Mouse (Mus musculus) adrenal gland, postnatal 4 days (tissue): ENCODE measurements at regions not wholly inside any gene's neighbourhood (a gene's known extent, or its start where the extent isn't known, plus 50 kb on each side); places are given as distances from the start of the nearest gene placed in this dataset.
A peak's percentile ranks its signal among the peaks of the same experiment; 100 is the strongest.

Source experiments
- DNase-seq, 2 experiments: peaks; one replicate each; pipeline ENCODE4 v3.0.0; 2021 to 2022; ENCODE audit warnings: low spot score in 2 of 2, mixed read lengths in 2 of 2

- DNase-seq = no peak
Observed at GRCm38 (mm10) chr13:6374570-6375173, 173.3 kb upstream of the Pitrm1 start.

DNA sequence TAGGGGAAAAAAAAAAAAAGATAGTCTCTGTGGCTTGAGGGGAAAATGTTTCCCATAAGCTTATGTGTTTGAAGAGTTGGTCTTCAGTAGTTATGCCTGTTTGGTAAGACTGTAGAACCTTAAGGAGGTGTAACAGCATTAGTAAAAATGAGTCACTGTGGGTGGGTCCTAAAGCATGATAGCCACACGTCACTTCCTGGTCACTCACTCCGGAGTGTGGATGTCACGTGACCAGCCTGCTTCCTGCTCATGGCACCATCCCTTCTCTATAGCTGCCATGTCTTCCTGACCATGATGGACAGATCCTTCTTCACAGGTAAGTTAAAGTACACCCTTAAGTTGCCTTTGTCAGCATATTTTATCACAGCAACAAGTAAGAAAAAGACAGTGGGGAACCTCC lies 170.0 kb upstream of the Pitrm1 start:
- no peak for DNase-seq

GRCm38 (mm10) chr13:6395562-6396223 lies 152.3 kb upstream of the Pitrm1 start:
- no peak for DNase-seq

DNA sequence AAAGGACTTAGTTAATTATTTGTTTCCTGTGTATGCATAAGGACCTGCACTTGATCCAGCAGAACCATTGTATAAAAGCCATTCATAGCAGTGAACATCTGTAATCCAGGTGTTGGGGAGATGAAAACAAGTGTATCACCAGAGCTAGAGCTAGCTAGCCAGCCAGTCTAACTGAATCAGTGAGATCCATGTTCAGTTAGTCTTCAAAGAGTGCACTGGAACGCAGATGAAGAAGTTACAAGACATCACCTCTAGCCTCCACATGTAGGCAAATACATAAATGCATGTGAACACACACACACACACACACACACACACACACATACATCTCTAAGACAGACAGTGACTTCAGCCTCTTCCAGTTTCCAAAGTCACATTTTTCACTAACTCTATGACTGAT lies 150.3 kb upstream of the Pitrm1 start:
- no peak for DNase-seq

GRCm38 (mm10) chr13:6431821-6432220 lies 116.1 kb upstream of the Pitrm1 start:
- no peak for DNase-seq

- no peak for DNase-seq
Observed at GRCm38 (mm10) chr13:6446976-6447375, 101.0 kb upstream of the Pitrm1 start.

DNA sequence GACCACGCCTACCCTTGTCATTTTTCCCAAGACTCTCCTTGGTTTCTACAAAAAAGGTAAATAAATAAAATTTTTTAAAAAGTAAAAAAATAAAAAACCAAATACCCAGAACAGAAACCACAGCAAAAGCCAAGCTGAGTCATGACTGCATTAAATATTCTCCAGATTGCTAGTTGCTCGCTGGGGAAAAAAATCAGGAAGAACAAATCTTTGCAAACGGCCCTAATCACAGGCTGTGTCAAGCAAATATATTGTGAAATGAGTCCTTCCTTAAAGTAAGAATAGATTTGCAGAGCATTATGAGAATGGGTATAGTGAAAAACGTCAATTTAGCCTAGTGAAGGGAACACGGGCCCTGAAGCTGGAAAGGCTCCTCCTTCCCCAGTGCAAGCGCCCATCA lies 86.6 kb upstream of the Pitrm1 start:
- no peak for DNase-seq

- DNase-seq = no peak
Observed at GRCm38 (mm10) chr13:6465911-6466419, 82.0 kb upstream of the Pitrm1 start.

GRCm38 (mm10) chr13:6469446-6470227 lies 78.3 kb upstream of the Pitrm1 start:
- DNase-seq = peak in 1 of 2 experiments; percentile 18

- no peak for DNase-seq
Observed at GRCm38 (mm10) chr13:6470286-6471103, 77.5 kb upstream of the Pitrm1 start.

- DNase-seq = peak in 1 of 2 experiments; percentile 16
Observed at GRCm38 (mm10) chr13:6471643-6472042, 76.3 kb upstream of the Pitrm1 start.

DNA sequence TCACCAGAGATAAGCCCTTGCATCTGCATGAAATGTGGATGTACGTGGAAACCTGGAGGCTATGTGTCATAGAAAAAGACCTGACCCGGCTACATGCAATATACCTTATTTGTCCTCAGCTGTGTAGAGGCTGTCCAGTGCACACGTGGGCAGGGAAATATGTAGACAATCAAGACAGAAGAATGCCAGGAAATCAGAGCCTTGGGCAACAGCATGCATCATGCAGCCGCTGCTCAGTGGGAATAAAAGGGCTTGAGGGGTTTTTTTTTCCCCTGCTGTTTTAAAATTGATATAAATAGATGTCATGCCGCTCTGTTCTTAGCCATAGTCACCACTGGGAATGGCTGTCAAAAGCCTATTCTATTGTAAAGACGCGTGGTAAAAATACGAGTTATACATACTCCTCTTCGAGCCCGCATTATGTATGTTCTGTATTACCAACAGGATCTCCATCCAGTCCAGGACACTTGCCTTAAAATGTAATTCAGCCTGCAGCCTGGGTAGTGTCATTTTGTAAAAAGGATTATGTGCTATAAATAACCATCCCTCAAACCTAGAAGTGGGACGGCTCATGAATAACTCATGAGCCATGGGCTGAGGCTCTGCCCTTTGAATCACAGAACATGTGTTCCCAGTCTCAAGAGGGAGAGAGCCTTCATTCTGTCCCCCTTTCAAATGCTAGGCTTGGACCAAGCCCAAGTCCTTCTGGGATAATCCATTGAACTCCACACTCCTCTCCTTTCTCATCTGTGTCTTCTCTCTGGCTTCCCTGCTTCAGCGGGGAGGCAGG lies 74.4 kb upstream of the Pitrm1 start:
- no peak for DNase-seq

DNA sequence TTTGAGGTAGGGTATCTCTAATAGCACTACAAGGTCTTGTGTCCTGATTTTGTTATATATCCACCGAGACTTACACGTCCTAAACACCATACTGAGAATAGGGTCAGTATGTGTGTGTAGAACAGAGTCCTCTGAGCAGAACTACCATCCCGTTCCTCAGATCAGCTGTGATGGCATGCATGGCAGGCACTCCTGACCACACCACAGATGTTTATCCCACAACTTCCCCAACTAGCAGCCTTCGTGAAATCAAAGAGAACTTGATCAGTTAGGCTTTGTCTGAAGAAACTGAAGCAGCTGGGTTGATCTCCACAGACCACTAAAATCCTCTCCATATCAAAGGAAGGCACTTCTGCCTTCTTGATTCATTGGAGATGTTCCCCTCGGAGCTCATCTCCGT lies 68.3 kb upstream of the Pitrm1 start:
- DNase-seq = no peak

- no peak for DNase-seq
Observed at GRCm38 (mm10) chr13:6484418-6484817, 63.5 kb upstream of the Pitrm1 start.

DNA sequence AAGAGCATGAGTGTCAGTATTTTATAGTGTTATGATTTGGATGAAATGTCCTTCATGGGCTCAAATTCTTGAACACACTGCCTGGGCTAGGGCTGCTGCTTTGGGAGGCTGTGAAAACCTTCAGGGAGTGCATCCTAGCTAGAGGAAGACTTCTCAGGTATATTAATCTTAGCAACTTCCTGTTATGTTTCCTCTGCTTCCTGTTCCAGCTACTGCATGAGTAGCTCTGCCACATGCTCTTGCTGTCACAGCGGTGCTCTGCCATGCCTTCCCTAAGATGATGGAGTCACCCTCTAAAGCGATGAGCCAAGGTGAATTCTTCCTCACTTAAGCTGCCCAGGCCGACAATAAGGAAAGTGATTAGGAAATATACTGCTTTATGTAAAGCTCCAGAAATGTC lies 60.1 kb upstream of the Pitrm1 start:
- DNase-seq = no peak

DNA sequence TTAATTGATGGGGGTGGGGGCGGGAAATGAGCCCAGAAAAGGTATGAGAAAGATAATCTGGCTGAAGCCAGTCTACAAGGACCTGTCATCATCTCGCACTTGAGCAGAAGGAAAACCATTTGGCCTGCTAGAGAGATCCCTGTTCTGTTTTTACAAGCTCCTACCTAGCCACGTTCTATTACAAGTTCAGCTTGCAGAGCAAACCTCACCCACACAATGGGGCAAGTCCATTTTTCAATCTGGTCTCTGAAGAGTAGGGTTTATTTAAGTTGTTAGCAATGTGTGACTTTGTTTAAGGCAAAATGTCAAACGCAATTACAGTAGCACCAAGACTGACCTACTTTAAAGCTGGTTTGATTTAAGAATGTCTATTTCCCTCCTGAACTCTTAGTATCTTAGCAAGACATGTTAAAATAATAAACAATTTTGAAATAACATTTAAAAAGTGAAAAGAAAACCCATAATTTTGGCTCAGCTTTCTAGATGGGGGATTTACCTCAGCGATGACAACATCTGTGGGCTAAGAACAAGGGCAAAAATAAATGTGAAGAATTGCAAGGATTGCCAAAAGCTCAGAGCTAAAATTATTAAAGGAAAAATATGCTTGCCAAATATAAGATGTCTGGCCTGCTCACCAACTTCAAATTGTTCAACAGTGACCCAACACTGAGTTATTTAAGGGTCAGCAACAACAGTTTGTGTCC lies 54.9 kb upstream of the Pitrm1 start:
- no peak for DNase-seq
